Mouse (Mus musculus) lung, postnatal 0 days (tissue): ENCODE measurements around the gene Abo. TPM values are rescaled to one million over a fixed set of nuclear protein-coding genes. Genes with fewer than 3 reads are reported as not detected.

Experiments
- ATAC-seq: fragments of 200-750 bp; cut with Nextera tagmentation; 2 replicates; pipeline ENCODE4 v1.8.0; 2017; ENCODE audit warnings: moderate library complexity
- DNase-seq: peaks from one replicate; pipeline ENCODE4 v3.0.0-alpha.2; 2016; ENCODE audit warnings: low spot score
- H3K27ac ChIP-seq: fragments of 300-500 bp; sonication (generic); 2 replicates; pipeline ENCODE4 v1.5.1; 2014; ENCODE audit warnings: antibody characterized with exemption, mild to moderate bottlenecking, low read length, mixed read lengths
- H3K27me3 ChIP-seq: fragments of 300-500 bp; sonication (generic); replicated peaks from 2 replicates; pipeline ENCODE4 v1.6.1; 2014; ENCODE audit warnings: low read length, mixed read lengths; ENCODE audit not compliant: insufficient read depth
- H3K36me3 ChIP-seq: fragments of 300-500 bp; sonication (generic); 2 replicates; pipeline ENCODE4 v1.6.1; 2014; ENCODE audit warnings: low read length, mixed read lengths; ENCODE audit not compliant: insufficient read depth
- H3K4me1 ChIP-seq: fragments of 300-500 bp; sonication (generic); 2 replicates; pipeline ENCODE4 v1.6.1; 2014; ENCODE audit warnings: antibody characterized with exemption, low read depth, low read length, mixed read lengths; ENCODE audit not compliant: insufficient read depth
- H3K4me2 ChIP-seq: fragments of 300-500 bp; sonication (generic); replicated peaks from 2 replicates; pipeline ENCODE4 v1.6.1; 2014; ENCODE audit warnings: low read depth, mild to moderate bottlenecking, low read length, moderate library complexity, mixed read lengths
- H3K4me3 ChIP-seq: fragments of 300-500 bp; sonication (generic); 2 replicates; pipeline ENCODE4 v1.5.1; 2014; ENCODE audit warnings: low read depth, low read length
- H3K9ac ChIP-seq: fragments of 300-500 bp; sonication (generic); replicated peaks from 2 replicates; pipeline ENCODE4 v1.6.1; 2014; ENCODE audit warnings: low read depth, mild to moderate bottlenecking
- H3K9me3 ChIP-seq: fragments of 300-500 bp; sonication (generic); 2 replicates; pipeline ENCODE4 v1.6.1; 2016; ENCODE audit warnings: low read length, mixed read lengths
- CTCF ChIP-seq: IDR thresholded peaks from 2 replicates; pipeline ENCODE4 v1.5.1; 2016; ENCODE audit warnings: antibody characterized with exemption, mild to moderate bottlenecking
- EP300 ChIP-seq: IDR thresholded peaks from 2 replicates; pipeline ENCODE4 v1.6.1; 2016; ENCODE audit warnings: antibody characterized with exemption, mild to moderate bottlenecking, control low read depth
- WGBS: fragments of 180-500 bp; shearing (Covaris S2); extraction: QIAGEN DNeasy Blood & Tissue Kit; methylation state at CpG from one replicate; pipeline ENCODE4 v1.1.7; 2014; 5-methylcytosine and 5-hydroxymethylcytosine counted together
- polyA plus RNA-seq: library from polyadenylated mRNA; unstranded; fragments of >200 nt; fragmentation: Nextera tagmentation; extraction: Ambion mirVana; gene quantifications from 2 replicates; pipeline ENCODE4 v1.2.1, GENCODE M21; 2015

The Abo gene
- polyA plus RNA-seq, 1 experiment from 2014 or later = not detected

DNA sequence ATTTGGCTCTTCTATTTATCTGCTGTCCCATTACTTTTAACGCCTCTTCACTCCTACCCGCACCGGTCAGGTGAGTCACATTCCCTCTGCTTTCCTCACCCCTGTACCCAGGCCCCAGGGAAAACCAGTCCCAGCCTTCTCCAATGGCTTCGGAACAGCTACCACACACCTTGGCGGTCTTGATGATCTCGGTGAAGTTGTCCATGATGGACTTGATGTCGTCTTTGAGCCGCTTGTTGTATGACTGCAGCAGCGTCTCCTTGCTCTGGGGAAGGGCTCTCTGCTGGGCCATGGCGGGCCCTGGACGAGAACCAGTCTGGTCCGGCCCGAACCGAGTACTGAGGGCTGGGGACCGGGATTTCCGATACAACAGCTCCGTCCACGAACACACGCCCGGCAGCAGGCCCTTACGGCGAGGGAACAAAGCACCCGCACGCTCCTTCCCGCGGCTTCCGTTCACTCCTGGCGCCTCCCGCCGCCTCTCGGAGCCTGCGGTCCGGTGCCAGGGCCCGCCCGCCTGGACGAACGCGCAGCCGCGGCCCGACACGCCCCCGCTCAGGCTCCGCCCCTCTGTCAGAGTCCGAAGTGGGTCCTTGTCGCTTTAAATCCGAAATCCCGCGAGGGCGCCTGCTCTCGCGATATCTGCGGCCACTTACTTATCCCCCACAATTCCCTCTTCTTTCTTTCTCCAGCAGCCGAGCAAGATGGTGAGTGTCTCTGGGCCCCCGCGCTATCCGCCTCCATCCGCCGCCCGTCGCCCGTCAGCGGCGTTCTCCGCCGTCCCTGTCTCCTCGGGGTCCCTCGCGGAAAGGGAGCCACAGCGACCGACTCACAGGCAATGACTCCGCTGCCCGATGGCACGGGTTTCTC lies 45.6 kb upstream of the Abo start, which contains the start of the genes Med22 and Rpl7a:
Gene Med22, minus strand, starts transcription at position 554 of the 870 bp plus-strand sequence.
Gene Rpl7a, plus strand, starts transcription at position 641 of the 870 bp plus-strand sequence.
- ATAC-seq (peak; percentile 96), DNase-seq (peak; percentile 98)
- H3K36me3 ChIP-seq = peaks cover 18% of the 10 kb centered on the region
- H3K4me3 ChIP-seq = peak within 1 kb of the TSS; percentile 76
- H3K27ac ChIP-seq = peak within 1 kb of the TSS; percentile 90
- WGBS = 0% methylated on average over 62 of the region's 74 CpGs
- no peaks in the 10 kb centered on the region for H3K27me3 ChIP-seq
- peak within 1 kb of the TSS; percentile 95 for H3K9ac ChIP-seq
- H3K9me3 ChIP-seq = no peaks in the 10 kb centered on the region
- TF ChIP-seq EP300 = peak; percentile 91
- no peak for TF ChIP-seq CTCF
- peak within 1 kb of the TSS; percentile 85 for H3K4me2 ChIP-seq
- peaks cover 24% of the 10 kb centered on the region for H3K4me1 ChIP-seq

DNA sequence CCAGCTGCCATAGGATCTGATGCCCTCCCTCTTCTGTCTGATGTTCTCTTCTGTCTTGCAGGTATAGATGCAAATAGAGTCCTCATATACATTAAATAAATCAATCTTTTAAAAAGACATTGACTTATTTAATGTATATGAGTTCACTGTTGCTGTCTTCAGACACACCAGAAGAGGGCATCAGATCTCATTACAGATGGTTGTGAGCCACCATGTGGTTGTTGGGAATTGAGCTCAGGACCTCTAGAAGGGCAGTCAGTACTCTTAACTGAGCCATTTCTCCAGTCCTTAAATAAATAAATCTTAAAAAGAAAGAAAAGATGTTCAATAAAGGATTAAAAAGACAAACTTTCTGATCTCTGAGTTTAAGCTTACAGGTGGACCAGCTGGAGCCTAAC lies 44.6 kb upstream of the Abo start:
- TF ChIP-seq EP300 = no peak
- TF ChIP-seq CTCF = no peak
- DNase-seq (no peak), ATAC-seq (no peak)
- H3K9me3 ChIP-seq = no peaks in the 10 kb centered on the region
- peak overlapping the region; percentile 73 for H3K4me2 ChIP-seq
- peaks cover 22% of the 10 kb centered on the region; the same call in 1 of the 2 replicates for H3K4me1 ChIP-seq
- no peaks in the 10 kb centered on the region for H3K27me3 ChIP-seq
- peak overlapping the region; percentile 90 for H3K27ac ChIP-seq
- peak overlapping the region; percentile 95 for H3K9ac ChIP-seq
- H3K36me3 ChIP-seq = peaks cover 18% of the 10 kb centered on the region
- H3K4me3 ChIP-seq = peak overlapping the region; percentile 76

GRCm38 (mm10) chr2:26908710-26909386 lies 44.1 kb upstream of the Abo start:
- H3K27ac ChIP-seq = no peak overlapping the region
- ATAC-seq = no peak
- DNase-seq = no peak
- no peaks in the 10 kb centered on the region for H3K9me3 ChIP-seq
- TF ChIP-seq EP300 (no peak), CTCF (no peak)
- no peaks in the 10 kb centered on the region for H3K27me3 ChIP-seq
- peak overlapping the region; percentile 73 for H3K4me2 ChIP-seq
- no peak overlapping the region for H3K4me3 ChIP-seq
- H3K36me3 ChIP-seq = peaks cover 17% of the 10 kb centered on the region
- 71% methylated on average over 18 of the region's 18 CpGs for WGBS
- H3K4me1 ChIP-seq = peaks cover 22% of the 10 kb centered on the region; the same call in 1 of the 2 replicates
- H3K9ac ChIP-seq = 0 out of 2 replicates have a peak overlapping the region, but pooled peaks have one; percentile 95

GRCm38 (mm10) chr2:26907109-26907508 lies 42.3 kb upstream of the Abo start:
- TF ChIP-seq CTCF (peak; percentile 87), EP300 (no peak)
- 29% methylated on average over 4 of the region's 4 CpGs for WGBS
- DNase-seq = peak; percentile 82

GRCm38 (mm10) chr2:26906431-26906830 lies 41.7 kb upstream of the Abo start:
- DNase-seq (no peak), ATAC-seq (no peak)
- Histone ChIP-seq H3K4me1 (peaks cover 26% of the 10 kb centered on the region; the same call in 1 of the 2 replicates), H3K27ac (no peak overlapping the region), H3K4me2 (no peak overlapping the region), H3K36me3 (0 out of 2 replicates have a peak, but pooled peaks cover 4% of the 10 kb centered on the region), H3K4me3 (no peak overlapping the region), H3K9ac (no peak overlapping the region), H3K27me3 (no peaks in the 10 kb centered on the region), H3K9me3 (no peaks in the 10 kb centered on the region)
- WGBS = 92% methylated on average over 3 of the region's 3 CpGs
- no peak for TF ChIP-seq EP300
- TF ChIP-seq CTCF = no peak

More at GRCm38 (mm10) chr2:26907109-26907508, 42.3 kb upstream of the Abo start:
- Histone ChIP-seq H3K27me3 (no peaks in the 10 kb centered on the region), H3K4me3 (no peak overlapping the region), H3K27ac (no peak overlapping the region), H3K4me2 (no peak overlapping the region), H3K4me1 (peaks cover 23% of the 10 kb centered on the region; the same call in 1 of the 2 replicates), H3K36me3 (0 out of 2 replicates have a peak, but pooled peaks cover 4% of the 10 kb centered on the region), H3K9ac (no peak overlapping the region), H3K9me3 (no peaks in the 10 kb centered on the region)
- no peak for ATAC-seq

GRCm38 (mm10) chr2:26905936-26906335 lies 41.2 kb upstream of the Abo start:
- no peak for TF ChIP-seq CTCF
- no peak for TF ChIP-seq EP300
- DNase-seq (no peak), ATAC-seq (no peak)
- 0 out of 2 replicates have a peak, but pooled peaks cover 4% of the 10 kb centered on the region for H3K36me3 ChIP-seq
- no peak overlapping the region for H3K4me3 ChIP-seq
- H3K27ac ChIP-seq = no peak overlapping the region
- H3K4me2 ChIP-seq = no peak overlapping the region
- H3K9me3 ChIP-seq = no peaks in the 10 kb centered on the region
- H3K27me3 ChIP-seq = no peaks in the 10 kb centered on the region
- H3K9ac ChIP-seq = no peak overlapping the region
- WGBS = 90% methylated on average over 2 of the region's 2 CpGs
- peaks cover 26% of the 10 kb centered on the region; the same call in 1 of the 2 replicates for H3K4me1 ChIP-seq
